Mouse (Mus musculus): ENCODE data around the gene Dnmt1.
"Not testable (repeated sequence)": the region's sequence is repeated elsewhere in the genome, so short reads cannot be mapped to it uniquely, and the experiment has no call there.

The Dnmt1 gene

DNA sequence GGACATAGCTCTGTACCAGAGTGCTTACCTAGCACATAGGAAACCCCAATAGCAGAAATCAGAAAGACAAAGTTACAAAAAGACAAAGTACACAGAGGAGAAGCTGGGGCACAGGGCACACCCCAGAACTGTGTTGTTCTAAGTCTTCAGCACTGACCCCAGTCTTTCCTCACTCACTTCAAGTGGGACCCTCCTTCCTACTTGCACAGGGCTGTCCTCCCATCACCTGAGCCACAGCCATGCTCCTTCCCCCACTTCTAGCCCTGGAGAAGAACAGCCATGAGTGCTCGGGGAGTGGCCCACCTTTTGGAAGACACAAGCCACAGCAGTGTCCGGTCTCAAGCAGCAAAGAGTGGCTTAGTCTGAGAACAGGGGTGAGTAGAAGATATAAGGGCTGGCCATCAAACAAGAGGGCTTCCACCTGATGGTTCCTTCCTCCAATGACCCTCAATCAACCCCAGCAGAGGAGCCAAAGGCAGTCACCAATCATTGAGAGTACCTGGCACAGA lies at the start of gene Dnmt1:
Gene Dnmt1, minus strand, starts transcription at position 459 of the 509 bp plus-strand sequence.
- DNase-seq, result no peak

GRCm38 (mm10) chr9:21008007-21008406 lies 48.3 kb upstream of the Dnmt1 start:
- no peak for DNase-seq

DNA sequence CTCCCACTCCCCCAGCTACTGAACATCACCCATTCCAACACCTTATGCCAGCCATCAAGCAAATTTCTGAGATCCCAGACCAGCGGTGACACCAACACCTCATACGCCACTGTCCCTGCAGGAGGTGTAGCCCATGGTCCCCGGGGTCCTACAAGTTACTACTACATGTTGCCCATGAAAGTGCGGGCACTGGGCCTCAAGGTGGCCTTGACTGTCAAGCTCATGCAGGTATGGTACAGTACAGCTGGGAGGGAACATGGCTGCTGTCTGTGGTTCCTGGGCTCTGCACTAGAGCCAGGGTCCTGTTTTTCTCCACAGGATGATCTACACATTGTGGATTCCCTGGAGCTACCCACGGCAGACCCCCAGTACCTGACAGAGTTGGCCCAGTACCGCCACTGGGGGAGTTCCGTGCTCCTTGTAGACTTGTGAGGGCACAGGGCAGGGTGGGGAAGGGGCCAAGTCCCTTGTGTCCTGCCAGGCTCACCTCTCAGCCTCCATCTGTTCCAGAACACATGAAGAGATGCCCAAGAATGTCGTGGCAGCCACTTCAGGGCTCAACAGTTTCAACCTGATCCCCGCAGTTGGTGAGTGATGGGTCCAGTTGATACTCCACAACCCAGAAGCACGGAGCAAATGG lies 47.7 kb upstream of the Dnmt1 start:
- DNase-seq, result no peak

GRCm38 (mm10) chr9:21002627-21003551 lies 43.2 kb upstream of the Dnmt1 start, which contains the start of gene Mrpl4:
TSS of gene Mrpl4 (plus strand) at chr9:21002738.
- peak; percentile 92 for DNase-seq

DNA sequence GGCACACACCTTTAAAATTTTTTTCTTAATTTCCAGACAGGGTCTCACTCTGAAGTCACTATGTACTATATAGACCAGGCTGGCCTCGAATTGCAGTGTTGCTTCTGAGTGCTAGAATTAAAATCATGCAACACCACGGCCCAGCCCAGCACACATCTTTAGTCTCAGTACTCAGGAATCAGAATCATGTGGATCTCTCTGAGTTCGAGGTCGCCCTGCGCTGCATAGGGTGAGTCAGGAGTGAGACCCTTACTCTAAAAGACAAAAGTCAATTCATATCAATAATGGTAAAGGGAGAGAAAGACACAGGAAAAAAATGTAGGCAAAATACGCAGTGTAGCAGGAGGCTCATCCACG lies 42.6 kb upstream of the Dnmt1 start:
- DNase-seq, result no peak

DNA sequence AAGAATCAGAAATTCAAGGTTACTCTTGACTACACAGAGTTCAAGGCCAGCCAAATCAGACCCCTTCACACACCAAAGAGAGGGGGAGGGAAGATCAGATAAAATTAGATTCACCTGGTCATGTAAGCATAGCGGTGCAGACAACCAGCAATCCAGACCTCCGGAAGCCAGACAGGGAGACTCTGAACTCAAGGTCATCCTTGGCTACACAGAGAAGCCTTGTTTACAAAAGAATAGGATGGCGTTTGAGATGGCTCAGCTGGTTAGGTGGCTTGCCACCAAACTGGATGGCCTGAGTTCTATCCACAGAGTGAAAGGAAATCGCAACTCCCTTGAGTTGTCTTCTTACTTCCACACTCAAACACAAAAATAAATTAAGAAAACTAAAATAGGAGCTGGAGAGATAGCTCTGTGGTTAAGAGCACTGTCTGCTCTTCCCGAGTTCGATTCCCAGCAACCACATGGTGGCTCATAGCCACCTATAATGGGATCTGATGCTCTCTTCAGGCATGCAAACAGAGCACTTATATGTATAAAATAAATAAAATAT lies 42.0 kb upstream of the Dnmt1 start:
- DNase-seq, result no peak

DNA sequence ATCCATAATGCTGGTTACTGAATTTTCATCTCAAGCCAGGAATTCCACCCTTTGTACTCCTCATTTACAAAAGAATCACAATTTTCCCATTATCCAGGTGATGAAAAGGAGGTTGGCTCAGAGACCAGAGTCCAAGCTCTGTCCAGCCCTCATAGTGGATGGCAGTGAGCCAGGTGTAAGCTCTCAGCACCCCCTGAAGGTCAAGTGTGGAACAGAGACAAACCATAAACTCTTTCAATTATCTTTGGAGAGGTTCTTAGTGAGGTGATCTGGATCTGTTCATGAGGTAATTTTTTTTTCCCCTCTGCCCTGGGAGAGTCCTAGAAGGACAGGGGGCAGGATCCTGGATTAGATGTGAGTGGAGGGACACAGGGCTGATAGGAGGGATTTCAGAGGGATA lies 41.1 kb upstream of the Dnmt1 start:
- DNase-seq, result no peak

DNA sequence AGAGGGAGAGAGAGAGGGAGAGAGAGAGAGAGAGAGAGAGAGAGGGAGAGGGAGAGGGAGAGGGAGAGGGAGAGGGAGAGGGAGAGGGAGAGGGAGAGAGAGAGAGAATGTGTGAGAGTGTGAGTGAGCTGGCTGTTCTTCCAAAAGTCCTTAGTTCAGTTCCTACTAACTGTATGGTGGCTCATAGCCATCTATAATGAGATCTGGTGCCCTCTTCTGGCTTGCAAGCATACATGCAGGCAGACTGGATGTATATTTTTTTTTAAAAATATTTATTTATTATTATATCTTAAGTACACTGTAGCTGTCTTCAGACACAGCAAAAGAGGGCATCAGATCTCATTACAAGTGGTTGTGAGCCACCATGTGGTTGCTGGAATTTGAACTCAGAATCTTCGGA lies 38.6 kb upstream of the Dnmt1 start:
- DNase-seq, result not testable (repeated sequence)

DNA sequence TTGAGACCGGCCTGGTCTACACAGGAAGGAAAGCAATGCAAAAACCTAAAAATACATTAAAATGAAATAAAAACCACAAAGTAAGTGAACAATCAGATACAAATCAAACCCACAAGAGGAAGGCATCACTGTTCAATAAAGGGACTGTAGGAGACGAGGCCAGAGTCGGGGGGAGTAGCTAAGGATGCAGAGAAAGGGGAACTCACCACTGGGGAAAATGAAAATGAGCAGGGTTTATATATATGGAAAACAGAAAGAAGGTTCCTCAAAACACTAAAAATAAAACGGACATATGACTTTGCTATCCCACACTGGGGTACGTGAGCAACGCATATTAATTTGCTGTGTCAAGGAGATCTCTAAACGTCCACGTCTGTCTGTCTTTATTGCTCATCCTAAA lies 37.4 kb upstream of the Dnmt1 start:
- DNase-seq, result no peak

GRCm38 (mm10) chr9:20995069-20995468 lies 35.4 kb upstream of the Dnmt1 start:
- no peak for DNase-seq

GRCm38 (mm10) chr9:20993165-20993898 lies 33.6 kb upstream of the Dnmt1 start:
- DNase-seq, result no peak

GRCm38 (mm10) chr9:20991587-20991986 lies 31.9 kb upstream of the Dnmt1 start:
- DNase-seq, result no peak

GRCm38 (mm10) chr9:20990861-20991260 lies 31.2 kb upstream of the Dnmt1 start:
- no peak for DNase-seq

GRCm38 (mm10) chr9:20987953-20988352 lies 28.3 kb upstream of the Dnmt1 start:
- DNase-seq, result no peak

DNA sequence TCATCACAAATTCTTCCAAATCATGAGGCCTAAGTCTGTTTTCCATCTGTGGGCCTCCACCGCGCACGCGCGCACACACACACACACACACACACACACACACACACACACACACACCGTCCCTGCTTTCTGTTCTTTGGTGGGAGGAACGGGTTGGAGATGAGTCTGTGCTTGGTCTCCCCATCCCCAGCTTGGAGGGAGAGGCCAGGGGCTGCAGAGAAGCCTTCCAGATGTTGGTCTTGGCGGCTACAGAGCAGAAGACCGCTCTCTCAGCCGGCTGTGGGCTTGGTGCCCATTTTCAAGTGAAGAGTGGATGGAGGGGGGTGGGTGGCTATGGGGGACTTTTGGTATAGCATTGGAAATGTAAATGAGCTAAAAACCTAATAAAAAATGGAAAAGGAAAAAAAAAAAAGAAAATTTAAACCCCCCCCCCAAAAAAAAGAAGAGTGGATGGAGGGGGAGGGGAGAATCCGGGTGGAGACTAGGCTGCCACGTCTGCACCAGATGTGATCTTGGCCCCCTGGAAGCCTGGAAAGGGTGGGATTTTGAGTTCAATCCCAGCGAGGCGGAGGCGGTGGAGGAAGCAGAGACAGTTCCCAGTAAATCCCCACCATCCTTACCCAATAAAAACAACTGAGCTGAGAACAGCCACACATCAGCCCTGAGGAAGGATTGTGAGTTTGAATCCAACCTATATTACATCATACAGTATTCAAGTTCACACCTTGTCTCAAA lies 27.4 kb upstream of the Dnmt1 start:
- no peak for DNase-seq

DNA sequence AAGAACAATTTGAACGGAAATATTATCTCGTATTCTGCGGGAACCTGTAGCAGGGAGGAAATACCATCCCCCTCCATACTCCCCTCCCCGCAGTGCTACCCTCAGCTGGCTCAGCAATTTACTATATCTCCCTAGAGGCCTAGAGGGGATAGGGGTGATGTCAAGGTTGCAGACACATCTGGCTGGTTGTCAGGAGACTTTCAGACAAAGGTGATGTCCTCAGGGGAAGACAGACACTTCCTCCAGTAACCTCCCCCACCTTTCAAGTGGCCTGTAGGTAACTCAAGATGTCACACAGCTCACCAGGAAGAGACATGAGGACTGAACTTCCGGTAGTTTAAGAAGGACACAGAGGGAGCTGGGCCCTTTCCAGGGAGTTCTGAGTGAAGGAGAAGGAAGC lies 23.5 kb upstream of the Dnmt1 start:
- DNase-seq, result no peak

GRCm38 (mm10) chr9:20982171-20982570 lies 22.5 kb upstream of the Dnmt1 start:
- DNase-seq, result no peak

DNA sequence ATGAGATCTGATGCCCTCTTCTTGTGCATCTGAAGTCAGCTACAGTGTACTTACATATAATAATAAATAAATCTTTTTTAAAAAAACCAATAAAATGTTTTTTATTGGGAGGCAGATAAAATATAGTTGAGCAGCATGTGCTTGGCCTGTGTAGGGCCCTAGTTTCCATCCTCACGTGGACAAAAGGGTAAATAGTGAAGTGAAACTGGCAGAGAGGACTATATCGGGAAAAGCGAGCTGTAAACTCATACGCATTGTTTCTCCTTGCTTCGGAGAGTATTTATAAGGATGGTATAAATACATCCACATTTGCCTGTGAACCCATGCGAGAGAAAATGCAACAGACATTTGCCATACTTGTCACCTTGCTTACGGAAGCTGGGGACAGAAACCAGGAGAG lies 20.1 kb upstream of the Dnmt1 start:
- DNase-seq, result no peak

DNA sequence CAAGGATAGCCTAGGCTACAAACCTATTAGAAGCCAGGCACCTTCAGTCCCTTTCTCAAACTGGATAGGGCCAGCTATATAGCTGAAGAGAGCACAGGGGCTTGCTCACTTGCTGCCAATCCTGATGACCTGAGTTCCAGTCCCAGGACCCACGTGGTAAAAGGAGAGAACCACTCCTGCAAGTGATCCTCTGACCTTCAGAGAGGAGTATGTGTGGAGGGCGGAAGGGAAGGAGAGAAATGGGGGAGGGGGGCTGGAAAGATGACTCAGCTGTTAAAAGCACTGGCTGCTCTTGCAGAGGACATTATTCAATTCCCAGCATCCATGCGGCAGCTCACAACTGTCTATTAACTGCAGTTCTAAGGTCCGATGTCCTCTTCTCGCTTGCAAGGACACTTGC lies 19.5 kb upstream of the Dnmt1 start:
- no peak for DNase-seq

DNA sequence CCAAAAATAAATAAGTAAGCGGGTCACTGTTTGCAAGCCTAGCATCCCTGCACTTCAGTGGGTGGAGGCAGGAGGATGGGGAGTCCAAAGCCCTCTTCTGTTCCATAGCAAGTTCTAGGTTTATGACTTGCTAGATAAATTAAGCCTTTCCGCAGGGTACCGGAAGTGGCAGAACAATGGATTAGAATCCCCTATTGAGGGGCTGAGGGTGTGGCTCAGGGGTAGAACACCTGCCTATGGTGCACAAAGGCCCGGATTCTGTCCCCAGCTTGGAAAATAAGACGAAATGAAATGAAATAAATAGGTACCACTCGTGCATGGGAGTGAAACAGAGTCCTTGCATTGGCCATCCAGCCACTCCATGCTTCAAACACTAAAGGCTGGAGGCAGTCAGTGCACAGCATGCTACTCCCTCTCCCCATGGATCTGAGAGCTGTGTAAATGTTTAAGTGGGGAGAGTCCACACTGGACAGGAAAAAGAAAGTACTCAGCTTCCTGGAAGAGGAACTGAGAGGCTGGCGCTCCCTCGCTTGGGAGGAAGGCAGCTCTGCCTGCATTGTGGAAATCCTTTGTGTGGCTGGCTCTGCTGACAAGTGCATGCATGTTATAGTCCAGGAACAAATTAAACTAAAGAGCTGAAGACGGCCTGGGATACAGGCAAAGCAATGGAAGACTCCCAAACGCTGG lies 18.9 kb upstream of the Dnmt1 start:
- DNase-seq, result no peak

- no peak for DNase-seq
Measured at GRCm38 (mm10) chr9:20976961-20977689, 17.4 kb upstream of the Dnmt1 start.
